Mouse (Mus musculus): Measurements from ENCODE around the gene Abca7. TPM values are rescaled to one million over a fixed set of nuclear protein-coding genes. Genes with fewer than 3 reads are reported as not detected.

The Abca7 gene
- polyA plus RNA-seq, 1 experiment from 2014 or later, result 2.6 TPM

GRCm38 (mm10) chr10:79985334-79986231 lies 10.7 kb upstream of the Abca7 start:
- peak overlapping the region; percentile 69 for H3K9ac ChIP-seq (ENCODE audit: low read depth, low read length)
- H3K27me3 ChIP-seq (ENCODE audit: insufficient read depth, low read length), result no peaks in the 10 kb centered on the region
- ATAC-seq (replicated peaks; ENCODE audit: low FRiP score, low read depth) (no peak), DNase-seq (ENCODE audit: low spot score) (peak; percentile 76)
- H3K36me3 ChIP-seq (ENCODE audit: insufficient read depth, low read length), result 0 out of 2 replicates have a peak, but pooled peaks cover 2% of the 10 kb centered on the region
- H3K9me3 ChIP-seq (replicated peaks; ENCODE audit: low read length), result no peaks in the 10 kb centered on the region
- H3K4me1 ChIP-seq (replicated peaks; ENCODE audit: insufficient read depth, low read length), result peaks cover 41% of the 10 kb centered on the region
- H3K4me3 ChIP-seq (replicated peaks; ENCODE audit: low read depth, low read length), result peak overlapping the region; percentile 63
- H3K27ac ChIP-seq, result peak overlapping the region; percentile 98
- H3K4me2 ChIP-seq (ENCODE audit: low read length), result peak overlapping the region; percentile 87
- TF ChIP-seq CTCF (IDR thresholded peaks at IDR 0.05; ENCODE audit: low read depth), result no peak
- whole genome bisulfite sequencing, result 2% methylated on average over 35 of the region's 35 CpGs

- Histone ChIP-seq H3K4me3 (replicated peaks; ENCODE audit: low read depth, low read length) (no peak overlapping the region), H3K4me2 (ENCODE audit: low read length) (peak overlapping the region; percentile 87), H3K36me3 (ENCODE audit: insufficient read depth, low read length) (0 out of 2 replicates have a peak, but pooled peaks cover 5% of the 10 kb centered on the region), H3K9ac (ENCODE audit: low read depth, low read length) (peak overlapping the region; percentile 69; the same call in 1 of the 2 replicates), H3K9me3 (replicated peaks; ENCODE audit: low read length) (no peaks in the 10 kb centered on the region), H3K27me3 (ENCODE audit: insufficient read depth, low read length) (no peaks in the 10 kb centered on the region), H3K4me1 (replicated peaks; ENCODE audit: insufficient read depth, low read length) (peaks cover 41% of the 10 kb centered on the region), H3K27ac (peak overlapping the region; percentile 98)
- ATAC-seq (replicated peaks; ENCODE audit: low FRiP score, low read depth) (no peak), DNase-seq (ENCODE audit: low spot score) (no peak)
- 32% methylated on average over 6 of the region's 6 CpGs for WGBS
- TF ChIP-seq CTCF (IDR thresholded peaks at IDR 0.05; ENCODE audit: low read depth), result no peak
Measured at GRCm38 (mm10) chr10:79986232-79986878, 9.9 kb upstream of the Abca7 start.

- H3K36me3 ChIP-seq (ENCODE audit: insufficient read depth, low read length), result peaks cover 7% of the 10 kb centered on the region; the same call in 1 of the 2 replicates
- peak overlapping the region; percentile 87 for H3K4me2 ChIP-seq (ENCODE audit: low read length)
- peak; percentile 87 for DNase-seq (ENCODE audit: low spot score)
- peak; percentile 85 for TF ChIP-seq CTCF (IDR thresholded peaks at IDR 0.05; ENCODE audit: low read depth)
- ATAC-seq (replicated peaks; ENCODE audit: low FRiP score, low read depth), result no peak
- peaks cover 41% of the 10 kb centered on the region for H3K4me1 ChIP-seq (replicated peaks; ENCODE audit: insufficient read depth, low read length)
- H3K27me3 ChIP-seq (ENCODE audit: insufficient read depth, low read length), result no peaks in the 10 kb centered on the region
- peak overlapping the region; percentile 98 for H3K27ac ChIP-seq
- H3K4me3 ChIP-seq (replicated peaks; ENCODE audit: low read depth, low read length), result peak overlapping the region; percentile 4; the same call in 1 of the 2 replicates
- H3K9ac ChIP-seq (ENCODE audit: low read depth, low read length), result no peak overlapping the region
- WGBS, result 5% methylated on average over 11 of the region's 11 CpGs
- no peaks in the 10 kb centered on the region for H3K9me3 ChIP-seq (replicated peaks; ENCODE audit: low read length)
Measured at GRCm38 (mm10) chr10:79986963-79987362, 9.3 kb upstream of the Abca7 start.

GRCm38 (mm10) chr10:79987771-79988505 lies 8.4 kb upstream of the Abca7 start:
- no peak for ATAC-seq (replicated peaks; ENCODE audit: low FRiP score, low read depth)
- peak overlapping the region; percentile 66 for H3K4me3 ChIP-seq (replicated peaks; ENCODE audit: low read depth, low read length)
- DNase-seq (ENCODE audit: low spot score), result peak; percentile 16
- peaks cover 13% of the 10 kb centered on the region; the same call in 1 of the 2 replicates for H3K36me3 ChIP-seq (ENCODE audit: insufficient read depth, low read length)
- peak overlapping the region; percentile 87 for H3K4me2 ChIP-seq (ENCODE audit: low read length)
- no peak for TF ChIP-seq CTCF (IDR thresholded peaks at IDR 0.05; ENCODE audit: low read depth)
- H3K9me3 ChIP-seq (replicated peaks; ENCODE audit: low read length), result no peaks in the 10 kb centered on the region
- H3K27ac ChIP-seq, result peak overlapping the region; percentile 86
- H3K9ac ChIP-seq (ENCODE audit: low read depth, low read length), result peak overlapping the region; percentile 66
- no peaks in the 10 kb centered on the region for H3K27me3 ChIP-seq (ENCODE audit: insufficient read depth, low read length)
- WGBS, result 12% methylated on average over 27 of the region's 27 CpGs
- H3K4me1 ChIP-seq (replicated peaks; ENCODE audit: insufficient read depth, low read length), result peaks cover 36% of the 10 kb centered on the region

GRCm38 (mm10) chr10:79988506-79989271 lies 7.6 kb upstream of the Abca7 start, which contains the start of gene Cnn2:
Gene Cnn2 (plus strand): TSS chr10:79988584.
- H3K9ac ChIP-seq (ENCODE audit: low read depth, low read length), result peak within 1 kb of the TSS; percentile 66
- H3K4me3 ChIP-seq (replicated peaks; ENCODE audit: low read depth, low read length), result peak within 1 kb of the TSS; percentile 66
- peak within 1 kb of the TSS; percentile 87 for H3K4me2 ChIP-seq (ENCODE audit: low read length)
- peak; percentile 81 for DNase-seq (ENCODE audit: low spot score)
- ATAC-seq (replicated peaks; ENCODE audit: low FRiP score, low read depth), result no peak
- H3K27me3 ChIP-seq (ENCODE audit: insufficient read depth, low read length), result no peaks in the 10 kb centered on the region
- under 1% methylated on average over 56 of the region's 59 CpGs for WGBS
- no peak for TF ChIP-seq CTCF (IDR thresholded peaks at IDR 0.05; ENCODE audit: low read depth)
- H3K4me1 ChIP-seq (replicated peaks; ENCODE audit: insufficient read depth, low read length), result peaks cover 29% of the 10 kb centered on the region
- peak within 1 kb of the TSS; percentile 86 for H3K27ac ChIP-seq
- H3K36me3 ChIP-seq (ENCODE audit: insufficient read depth, low read length), result peaks cover 18% of the 10 kb centered on the region; the same call in 1 of the 2 replicates
- no peaks in the 10 kb centered on the region for H3K9me3 ChIP-seq (replicated peaks; ENCODE audit: low read length)

Data from kidney, postnatal 0 days (tissue).